Mouse (Mus musculus) spleen, adult 18-20 months (tissue): ENCODE measurements around the gene Rab13.
A peak's percentile ranks its signal among the peaks of the same experiment; 100 is the strongest.

Experiments
- DNase-seq, 2 experiments: peaks; one replicate each; pipeline ENCODE4 v3.0.0; 2022; ENCODE audit warnings: mixed read lengths in 2 of 2

Rab13 gene

GRCm38 (mm10) chr3:90213377-90213866 is at the start of gene Rab13, which contains the start of gene Rps27:
TSS of gene Rab13 (plus strand) at chr3:90213695.
TSS of gene Rps27 (minus strand) at chr3:90213651.
- peak; percentile 78 for DNase-seq

- no peak for DNase-seq
Observed at GRCm38 (mm10) chr3:90179566-90179965, 33.9 kb upstream of the Rab13 start.

DNA sequence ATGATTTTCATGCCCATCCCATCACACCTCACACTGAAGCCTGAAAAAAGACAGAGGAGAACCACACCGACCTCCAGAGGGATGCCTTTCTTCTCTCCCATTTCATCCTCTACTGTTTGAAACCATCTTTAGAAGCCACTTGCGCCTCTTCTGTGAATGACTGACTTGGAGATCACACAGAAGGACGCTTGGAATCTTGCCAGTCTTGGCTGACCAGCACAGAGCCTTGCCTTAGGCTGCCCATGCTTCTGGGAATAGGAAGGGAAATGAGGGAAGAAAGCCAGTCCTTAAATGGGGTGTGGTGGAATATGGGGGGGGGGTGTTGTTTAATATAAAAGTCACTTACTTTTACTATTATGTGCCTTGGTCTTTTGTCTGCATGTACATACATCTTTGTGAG is 29.9 kb upstream of the Rab13 start:
- no peak for DNase-seq

- no peak for DNase-seq
Observed at GRCm38 (mm10) chr3:90190859-90191510, 22.5 kb upstream of the Rab13 start.

DNA sequence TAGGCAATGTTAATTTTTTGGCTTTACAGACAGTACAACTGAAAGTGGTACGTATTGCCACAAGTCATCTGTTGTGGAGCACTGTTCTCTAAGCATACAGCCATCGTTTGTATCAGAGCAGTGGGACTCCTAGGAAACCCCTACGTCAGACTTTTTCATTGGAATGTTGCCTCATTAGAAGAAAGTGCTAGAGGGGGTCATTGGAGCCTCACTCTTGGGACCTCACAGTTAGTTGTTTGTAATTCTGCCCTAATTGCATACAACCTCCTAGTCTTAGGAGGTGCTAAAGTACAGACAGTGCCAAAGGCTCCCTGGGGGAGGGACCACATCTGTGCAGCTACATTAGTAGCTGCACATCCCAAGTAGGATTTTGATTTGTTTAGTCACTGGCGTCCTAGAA is 18.7 kb upstream of the Rab13 start:
- no peak for DNase-seq

DNA sequence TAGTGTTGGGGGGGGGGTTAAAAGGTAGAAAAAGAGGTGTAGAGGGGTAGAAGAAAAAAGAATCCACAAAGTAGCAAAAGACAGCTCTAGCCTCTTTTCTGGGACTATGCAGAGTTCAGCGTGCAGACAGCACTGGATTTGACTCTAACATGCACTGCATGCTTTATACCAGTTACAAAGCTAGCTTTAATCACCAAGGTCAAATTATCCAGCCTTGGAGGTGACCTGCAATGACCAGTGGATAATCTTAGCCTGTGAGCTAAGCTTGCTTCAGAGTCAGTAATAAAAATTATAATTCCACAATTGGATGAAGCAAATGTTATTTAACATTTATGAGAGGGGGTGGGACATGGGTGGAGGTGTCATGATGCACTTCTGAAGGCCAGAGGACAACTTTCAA is 17.9 kb upstream of the Rab13 start:
- DNase-seq = no peak

DNA sequence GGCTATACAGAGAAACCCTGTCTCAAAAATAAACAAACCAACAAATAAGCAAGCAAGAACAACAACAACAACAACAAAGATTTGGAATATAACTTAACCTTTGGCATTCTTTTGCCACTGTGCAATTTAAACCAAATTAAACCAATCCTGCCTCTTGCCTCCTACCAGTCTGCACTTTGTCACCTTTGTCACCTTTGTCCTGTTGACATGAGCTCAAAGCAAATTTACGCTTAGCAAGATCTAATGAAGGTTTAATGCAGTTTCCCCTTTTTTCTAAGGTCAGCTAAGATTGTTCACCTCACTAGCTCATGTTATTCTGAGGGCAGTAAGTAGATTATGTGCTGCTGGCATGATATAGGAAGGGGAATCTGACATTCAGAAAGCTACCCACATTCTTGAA is 15.9 kb upstream of the Rab13 start:
- DNase-seq = no peak

GRCm38 (mm10) chr3:90202884-90203283 is 10.6 kb upstream of the Rab13 start:
- no peak for DNase-seq

DNA sequence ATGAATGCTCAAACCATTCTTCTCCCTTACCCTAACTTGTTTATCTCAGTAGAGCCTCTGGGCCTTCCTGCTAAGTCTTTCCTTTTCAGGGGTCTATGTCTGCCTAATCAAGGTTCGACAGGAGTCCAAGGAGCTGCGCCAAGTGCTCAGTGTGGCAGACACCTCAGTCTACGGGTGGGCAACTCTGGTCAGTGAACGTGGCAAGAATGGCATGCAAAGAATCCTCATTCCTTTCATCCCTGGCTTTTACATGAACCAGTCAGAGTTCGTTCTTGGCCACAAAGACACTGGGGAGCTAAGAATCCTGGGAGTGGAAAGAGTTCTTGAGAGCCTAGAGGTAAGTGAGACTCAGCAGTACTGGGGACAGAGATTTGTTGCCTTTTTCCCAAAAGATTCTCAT is 9.9 kb upstream of the Rab13 start:
- no peak for DNase-seq

DNA sequence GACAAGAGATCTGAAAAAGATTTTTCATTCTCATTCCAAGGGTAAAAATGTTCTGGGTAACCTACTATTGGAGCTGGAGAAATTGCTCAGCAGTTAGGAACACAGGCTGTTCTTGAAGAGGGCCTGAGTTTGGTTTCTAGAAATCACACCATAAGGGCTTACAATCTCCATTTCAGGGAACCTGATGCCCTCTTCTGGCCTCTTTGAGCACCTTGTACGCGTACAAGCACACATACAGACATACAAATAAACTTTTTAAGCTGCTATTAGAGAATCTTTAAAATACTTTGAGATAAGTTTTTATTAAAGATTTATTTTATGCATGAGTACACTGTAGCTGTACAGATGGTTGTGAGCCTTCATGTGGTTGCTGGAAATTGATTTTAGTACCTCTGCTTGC is 8.9 kb upstream of the Rab13 start:
- no peak for DNase-seq

- no peak for DNase-seq
Observed at GRCm38 (mm10) chr3:90208662-90209061, 4.8 kb upstream of the Rab13 start.

DNA sequence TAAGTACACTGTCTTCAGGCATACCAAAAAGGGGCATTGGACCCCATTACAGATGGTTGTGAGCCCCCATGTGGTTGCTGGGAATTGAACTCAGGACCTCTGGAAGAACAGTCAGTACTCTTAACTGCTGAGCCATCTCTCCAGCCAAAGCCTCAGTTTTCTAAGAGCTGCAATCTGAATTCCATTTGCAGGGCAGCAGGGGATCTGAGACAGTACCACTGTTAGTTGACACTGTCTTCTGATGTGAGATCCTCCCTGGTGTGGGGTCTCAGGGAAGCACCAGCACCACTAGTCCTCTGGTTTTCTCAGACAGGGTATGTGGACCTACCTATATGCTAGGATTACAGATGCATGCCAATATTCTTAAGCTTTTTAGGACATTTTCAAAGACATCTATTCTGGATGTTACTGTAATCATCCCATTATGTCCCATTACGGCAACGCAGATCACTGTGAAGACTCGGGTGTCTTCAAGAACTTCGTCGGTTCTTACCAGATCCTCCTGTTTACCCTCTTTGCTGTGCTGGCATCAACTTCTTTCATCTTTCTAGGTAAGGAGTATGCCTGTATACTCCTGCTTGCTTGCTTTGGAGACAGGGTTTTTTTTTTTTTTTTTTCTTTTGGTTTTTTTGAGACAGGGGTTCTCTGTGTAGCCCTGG is 3.5 kb upstream of the Rab13 start:
- DNase-seq = no peak

DNA sequence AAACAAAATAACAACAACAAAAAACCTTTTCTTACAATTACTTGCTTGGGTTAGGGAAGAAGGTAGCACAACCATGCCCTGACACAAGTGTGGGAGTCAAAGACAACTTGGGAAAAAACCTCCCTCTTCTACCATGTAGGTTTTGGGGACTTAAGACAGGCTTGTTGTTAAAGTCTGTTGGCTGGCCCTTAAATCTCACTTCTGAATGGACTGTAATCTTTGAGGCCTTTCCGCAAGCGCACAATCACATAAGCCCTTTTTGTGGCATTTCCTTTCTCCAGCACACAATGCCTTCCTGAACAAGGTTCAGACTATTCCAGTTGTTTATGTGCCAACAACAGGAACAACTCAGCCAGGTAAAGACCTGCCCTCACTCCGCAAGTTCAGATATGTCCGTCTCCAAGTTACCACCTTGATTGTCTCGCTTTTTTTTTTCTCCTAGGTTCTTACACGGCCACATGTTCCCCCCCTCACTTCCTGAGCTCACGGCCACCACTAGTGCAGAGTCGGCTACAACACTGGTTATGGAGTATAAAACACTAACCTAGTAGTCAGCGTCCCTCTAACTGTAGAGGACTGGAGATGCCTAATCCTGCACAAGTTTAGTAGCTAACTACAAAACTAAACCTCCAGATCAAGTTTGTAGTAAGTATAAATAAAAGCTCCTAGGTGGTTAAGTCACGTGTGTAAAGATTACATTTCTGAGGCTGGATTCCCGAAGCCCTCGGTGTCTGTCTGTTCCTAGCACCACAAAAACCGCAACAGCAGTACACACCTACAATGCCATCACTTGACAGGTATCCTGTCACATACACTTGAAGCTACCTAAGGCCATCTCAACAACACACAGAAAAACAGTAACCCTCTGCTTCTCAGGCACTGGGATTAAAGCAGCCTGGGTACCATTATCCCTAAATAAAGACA is 1.8 kb upstream of the Rab13 start:
- DNase-seq = no peak

DNA sequence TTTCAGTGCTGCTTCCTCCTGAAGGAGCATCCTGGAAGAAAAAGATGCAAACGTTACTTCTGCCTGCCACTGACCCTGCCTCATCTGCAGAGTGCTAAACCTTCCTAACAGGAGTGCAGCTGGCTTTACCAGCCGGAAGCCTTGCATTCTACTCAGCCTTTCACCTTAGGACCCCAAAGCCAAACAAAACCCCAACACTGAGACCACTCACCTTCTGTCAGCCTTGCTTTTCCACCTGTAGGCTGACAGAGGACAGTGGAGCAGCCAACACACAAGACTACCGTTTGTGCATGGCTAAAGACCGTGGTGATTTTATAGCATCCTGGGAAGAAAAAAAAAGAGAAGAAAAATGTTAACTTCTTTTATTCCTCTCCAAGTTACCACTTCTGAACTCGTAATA is 772 bp upstream of the Rab13 start:
- DNase-seq = no peak

DNA sequence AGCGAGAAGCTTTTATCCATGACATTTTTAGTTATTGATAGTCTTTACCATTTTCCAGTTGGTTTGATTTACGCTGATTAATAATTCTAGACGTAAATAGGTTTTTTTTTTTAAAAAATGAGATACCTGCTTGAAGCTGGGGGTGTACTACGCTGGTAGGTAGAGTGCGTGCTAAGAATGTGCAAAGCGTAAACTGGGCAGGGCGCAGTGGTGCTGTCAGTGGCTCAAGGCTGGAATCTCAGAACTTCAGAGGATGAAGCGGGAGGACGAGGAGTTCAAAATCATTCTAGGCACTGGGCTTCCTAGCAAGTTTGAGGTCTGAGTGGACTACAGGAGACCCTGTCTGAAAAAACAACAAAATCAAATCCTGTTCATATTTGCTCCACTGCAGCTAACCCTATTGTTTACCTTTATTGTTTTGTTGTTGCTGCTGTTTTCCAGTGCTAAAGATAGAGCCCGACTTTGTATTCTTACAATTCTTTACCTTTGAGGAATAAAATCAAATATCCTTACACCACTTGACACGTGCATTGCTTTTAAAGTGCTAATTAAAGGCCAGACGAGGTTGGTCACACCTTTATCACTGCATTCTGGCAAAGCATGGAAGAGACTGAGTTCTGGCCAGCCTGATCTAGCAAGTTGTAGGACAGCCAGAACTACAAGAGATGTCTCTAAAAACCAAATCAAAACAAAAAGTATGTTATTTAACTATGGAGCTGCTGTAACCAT is 625 bp downstream of the Rab13 start:
- no peak for DNase-seq

DNA sequence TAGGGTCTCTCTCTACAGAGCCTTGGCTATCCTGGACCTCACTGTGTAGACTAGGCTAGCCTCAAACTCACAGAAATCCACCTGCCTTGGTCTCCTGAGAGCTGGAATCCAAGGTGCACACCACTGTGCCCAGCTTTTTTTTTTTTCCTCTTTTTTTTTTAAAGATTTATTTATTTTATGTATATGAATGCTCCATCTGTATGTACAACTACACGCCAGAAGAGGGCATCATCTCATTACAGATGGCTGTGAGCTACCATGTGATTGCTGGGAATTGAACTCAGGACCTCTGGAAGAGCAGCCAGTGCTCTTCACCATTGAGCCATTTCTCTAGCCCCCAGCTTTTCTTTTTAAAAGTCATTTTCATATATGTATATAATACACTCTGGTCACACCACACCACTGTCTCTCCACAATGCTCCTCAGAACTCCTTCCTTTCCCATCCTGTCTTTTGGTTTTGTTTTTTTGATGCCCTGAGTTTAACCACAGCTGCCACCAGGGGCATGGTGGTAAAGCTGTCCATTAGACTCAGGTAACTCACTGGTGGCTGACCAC is 2.4 kb downstream of the Rab13 start:
- no peak for DNase-seq

DNA sequence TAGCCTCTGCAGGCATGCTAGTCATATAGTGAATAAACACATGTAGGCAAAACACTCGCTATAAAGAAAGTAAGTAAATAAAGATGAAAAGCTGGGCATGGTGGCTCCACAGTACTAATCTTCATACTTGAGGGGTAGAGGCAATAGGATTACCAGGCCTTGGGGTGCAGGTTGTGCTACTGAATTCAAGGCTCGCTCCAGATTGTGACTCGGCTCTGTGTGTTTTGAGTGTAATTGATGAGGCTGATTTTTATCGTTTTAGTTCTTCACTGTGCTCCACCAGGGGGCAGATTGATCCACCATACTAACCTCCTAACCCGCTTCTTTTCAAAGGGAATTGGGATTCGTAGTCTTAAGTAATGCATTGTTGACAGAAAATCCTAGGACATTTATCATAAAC is 6.6 kb downstream of the Rab13 start:
- DNase-seq = peak in 1 of 2 experiments; percentile 61

GRCm38 (mm10) chr3:90220531-90220951 is 7.0 kb downstream of the Rab13 start:
- peak; percentile 28 to 35 for DNase-seq

GRCm38 (mm10) chr3:90221123-90221522 is 7.6 kb downstream of the Rab13 start:
- no peak for DNase-seq

DNA sequence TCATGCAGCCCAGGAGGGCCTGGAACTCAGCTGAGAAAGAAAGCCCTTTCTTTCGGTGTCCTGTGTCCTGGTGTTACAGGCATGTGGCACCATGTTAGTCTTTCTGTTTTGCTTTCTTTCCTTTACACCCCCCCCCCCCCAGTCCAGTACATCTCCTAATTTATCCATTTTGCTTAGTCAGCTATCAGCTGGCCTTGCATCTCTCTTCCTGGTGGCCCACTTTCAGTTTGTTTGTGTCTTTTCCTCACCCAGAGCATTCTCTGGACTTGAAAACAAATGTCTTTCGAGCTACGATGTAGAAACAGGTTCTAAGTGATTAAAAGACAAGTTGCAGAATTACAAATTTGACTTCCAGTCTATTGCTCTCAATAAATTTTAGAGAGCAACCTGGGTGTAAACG is 9.0 kb downstream of the Rab13 start:
- no peak for DNase-seq

DNA sequence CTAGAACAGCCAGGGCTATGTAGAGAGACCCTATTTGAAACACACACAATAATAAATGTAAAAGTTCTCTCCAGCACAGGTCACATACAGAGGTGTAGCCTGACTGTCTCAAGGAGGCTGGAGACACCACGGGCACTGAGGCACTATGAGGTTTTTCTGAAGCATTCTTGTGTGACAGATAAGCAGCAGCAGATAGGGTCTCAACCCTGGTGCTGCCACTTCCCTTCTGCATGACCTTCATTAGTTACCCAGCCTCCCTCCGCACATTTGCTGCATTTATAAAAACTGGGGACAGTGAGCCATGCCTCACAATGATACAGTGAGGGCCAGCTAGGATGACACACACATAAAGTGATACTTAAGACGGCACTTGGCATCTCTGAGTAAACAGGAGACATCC is 9.4 kb downstream of the Rab13 start:
- no peak for DNase-seq

GRCm38 (mm10) chr3:90224331-90224730 is 10.8 kb downstream of the Rab13 start:
- no peak for DNase-seq
